ENCODE assay signal across 11 mouse cellular contexts in the genomic region with DNA sequence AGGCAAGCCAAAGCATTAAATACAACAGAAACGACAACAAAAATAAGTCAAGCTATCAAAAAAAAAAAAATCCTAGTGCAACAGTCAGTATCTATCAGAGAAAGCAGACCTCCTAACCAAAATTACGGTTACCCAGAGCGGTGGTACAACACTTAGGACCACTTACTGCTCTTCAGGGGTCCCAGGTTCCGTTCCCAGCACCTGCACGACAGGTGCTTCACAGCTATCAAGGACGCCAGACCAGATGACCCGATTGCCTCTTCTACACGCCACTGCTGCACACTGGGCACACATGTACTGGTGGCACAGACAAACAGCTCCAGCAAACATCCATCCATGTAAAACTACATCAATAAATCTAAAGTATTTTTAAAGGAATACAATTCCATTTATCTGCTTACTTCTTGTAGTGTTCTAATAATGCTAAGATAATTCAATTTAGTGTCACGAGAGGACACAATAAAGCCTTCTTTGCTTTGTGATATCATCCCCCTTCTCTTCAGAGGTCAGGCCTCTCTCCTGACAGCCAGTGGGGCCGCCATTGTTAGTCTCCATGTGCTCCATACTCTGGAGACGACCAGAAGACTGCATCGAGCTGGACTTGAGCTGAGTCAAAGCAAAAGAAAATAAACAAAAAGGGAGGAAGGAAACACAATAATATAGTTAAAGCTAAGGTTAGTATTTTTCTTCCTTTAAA. TPM values are rescaled to one million over a fixed set of nuclear protein-coding genes. Genes with fewer than 3 reads are reported as not detected.
A peak's percentile ranks its signal among the peaks of the same experiment; 100 is the strongest.
DNase-seq lines count a peak whose midpoint lies in the region; ATAC-seq and TF ChIP-seq lines count a peak whose summit lies in the region.
"Had no signal": no experiment of that assay in that cellular context is flagged by ENCODE, and none has a peak within 500 bp of the region (broad histone marks: within the 10 kb centered on the region; RNA-seq: fewer than 3 reads in every experiment).

No protein-coding gene starts in this region.

- H3K4me2 ChIP-seq in lung, embryonic 15.5 days, result peak overlapping the region; percentile 4; the same call in 1 of the 2 replicates
- H3K4me2 ChIP-seq in heart, embryonic 16.5 days (ENCODE audit: low read depth, low read length), result peak overlapping the region; percentile 65
- H3K4me2 ChIP-seq: hindbrain, embryonic 15.5 days; midbrain, embryonic 15.5 days; neural tube, embryonic 13.5 days had no signal

- no peak for TF ChIP-seq POLR2A in heart, adult 2 months (IDR thresholded peaks at IDR 0.05; ENCODE audit: insufficient read depth, low read depth, low read length)

- ATAC-seq in lung, embryonic 15.5 days (ENCODE audit: borderline replicate concordance, extremely low read depth, low FRiP score, low TSS enrichment), result no peak
- ATAC-seq in heart, embryonic 16.5 days (replicated peaks; ENCODE audit: extremely low read depth, insufficient read depth, low FRiP score), result no peak
- ATAC-seq: midbrain, embryonic 15.5 days had no signal

- intact Hi-C loops in heart, adult 2 months (cut with DNase I), result loop anchor here (5.0 kb wide), 1 partner anchor 51 kb away; no protein-coding TSS in a partner anchor
- intact Hi-C loops in heart, postnatal 36 days (cut with DNase I), result loop anchor here (2.0 kb wide), 1 partner anchor 21 kb away; no protein-coding TSS in a partner anchor

- no peaks in the 10 kb centered on the region for H3K9me3 ChIP-seq in lung, embryonic 15.5 days
- no peaks in the 10 kb centered on the region for H3K9me3 ChIP-seq in heart, embryonic 16.5 days (replicated peaks; ENCODE audit: control insufficient read depth, low read length)
- H3K9me3 ChIP-seq: hindbrain, embryonic 15.5 days; midbrain, embryonic 15.5 days; neural tube, embryonic 13.5 days had no signal

- TF ChIP-seq CTCF in heart, adult 2 months (IDR thresholded peaks at IDR 0.05), result no peak

- H3K27ac ChIP-seq in heart, adult 2 months, result peak overlapping the region; percentile 78
- H3K27ac ChIP-seq in lung, embryonic 15.5 days, result peak overlapping the region; percentile 59
- peak overlapping the region; percentile 86 for H3K27ac ChIP-seq in heart, embryonic 16.5 days (ENCODE audit: low read length)
- H3K27ac ChIP-seq: midbrain, embryonic 15.5 days had no signal

- DNase-seq in heart, adult 2 months, result no peak
- DNase-seq in heart, postnatal 36 days, result no peak
- DNase-seq in lung, postnatal 14 days, result no peak
- DNase-seq in testis, postnatal 10 days (ENCODE audit: low spot score), result peak; percentile 31
- DNase-seq in spleen, adult 18-20 months, result no peak
- DNase-seq: cerebellum, adult 2 months had no signal

- no peak for TF ChIP-seq EP300 in heart, adult 2 months (IDR thresholded peaks at IDR 0.05; ENCODE audit: insufficient read depth, low read depth, low read length)

- peaks cover 11% of the 10 kb centered on the region for H3K79me2 ChIP-seq in heart, adult 2 months (replicated peaks; ENCODE audit: control insufficient read depth, insufficient read depth, low read length)

- peaks cover 33% of the 10 kb centered on the region for H3K4me1 ChIP-seq in heart, adult 2 months (ENCODE audit: control insufficient read depth, insufficient read depth, low read length)
- peaks cover 60% of the 10 kb centered on the region for H3K4me1 ChIP-seq in lung, embryonic 15.5 days
- H3K4me1 ChIP-seq in heart, embryonic 16.5 days (ENCODE audit: control insufficient read depth, insufficient read depth, low read length), result peaks cover 71% of the 10 kb centered on the region

- 59% methylated on average over 12 of the region's 12 CpGs for WGBS in heart, adult 2 months
- WGBS in lung, embryonic 15.5 days, result 72% methylated on average over 12 of the region's 12 CpGs
- WGBS in heart, embryonic 16.5 days, result 63% methylated on average over 12 of the region's 12 CpGs

- no peak overlapping the region; the same call in none of the 2 replicates for H3K9ac ChIP-seq in heart, adult 2 months (ENCODE audit: low read depth, low read length)
- H3K9ac ChIP-seq in lung, embryonic 15.5 days, result no peak overlapping the region
- peak overlapping the region; percentile 63 for H3K9ac ChIP-seq in heart, embryonic 16.5 days (ENCODE audit: low read length)
- H3K9ac ChIP-seq: hindbrain, embryonic 15.5 days; midbrain, embryonic 15.5 days; neural tube, embryonic 13.5 days had no signal

- peaks cover 26% of the 10 kb centered on the region for H3K36me3 ChIP-seq in heart, adult 2 months (ENCODE audit: control insufficient read depth, insufficient read depth, low read length)
- no peaks in the 10 kb centered on the region for H3K36me3 ChIP-seq in lung, embryonic 15.5 days
- no peaks in the 10 kb centered on the region for H3K36me3 ChIP-seq in heart, embryonic 16.5 days (ENCODE audit: control insufficient read depth, insufficient read depth)
- H3K36me3 ChIP-seq: hindbrain, embryonic 15.5 days; midbrain, embryonic 15.5 days; neural tube, embryonic 13.5 days had no signal

- H3K4me3 ChIP-seq in heart, adult 2 months, result peak overlapping the region; percentile 15; the same call in 1 of the 2 replicates
- H3K4me3 ChIP-seq in lung, embryonic 15.5 days, result no peak overlapping the region
- peak overlapping the region; percentile 42 for H3K4me3 ChIP-seq in heart, embryonic 16.5 days (ENCODE audit: low read length)
- H3K4me3 ChIP-seq: hindbrain, embryonic 15.5 days; midbrain, embryonic 15.5 days; neural tube, embryonic 13.5 days had no signal

- H3K27me3 ChIP-seq in heart, adult 2 months (ENCODE audit: control insufficient read depth, insufficient read depth, low read length), result no peaks in the 10 kb centered on the region
- no peaks in the 10 kb centered on the region for H3K27me3 ChIP-seq in lung, embryonic 15.5 days
- H3K27me3 ChIP-seq in heart, embryonic 16.5 days (ENCODE audit: control insufficient read depth, insufficient read depth, low read length), result no peaks in the 10 kb centered on the region
- H3K27me3 ChIP-seq: hindbrain, embryonic 15.5 days; midbrain, embryonic 15.5 days; neural tube, embryonic 13.5 days had no signal

RNA-seq across cellular contexts. Expression of a gene that starts 12.2 kb away (rescaled TPM):
- 10 to 100 TPM; 38.3 to 40.2 TPM for total RNA-seq in heart, adult 2 months (2021)
- polyA plus RNA-seq in heart, adult 2 months (2012; rRNA removed), result 32.6 and 55.3 TPM in 2 replicates
- 10 to 100 TPM; 36.7 to 43.6 TPM for total RNA-seq in heart, postnatal 36 days (2021)
- polyA plus RNA-seq in lung, embryonic 15.5 days (2015; fragmentation: Nextera tagmentation; extraction: Ambion mirVana), result 20.2 and 22.2 TPM in 2 replicates
- 30.4 and 32.3 TPM in 2 replicates for polyA plus RNA-seq in heart, embryonic 16.5 days (2015; fragmentation: Nextera tagmentation; extraction: Ambion mirVana)
